8 mouse cellular contexts compared by ENCODE assay signal in the genomic region with DNA sequence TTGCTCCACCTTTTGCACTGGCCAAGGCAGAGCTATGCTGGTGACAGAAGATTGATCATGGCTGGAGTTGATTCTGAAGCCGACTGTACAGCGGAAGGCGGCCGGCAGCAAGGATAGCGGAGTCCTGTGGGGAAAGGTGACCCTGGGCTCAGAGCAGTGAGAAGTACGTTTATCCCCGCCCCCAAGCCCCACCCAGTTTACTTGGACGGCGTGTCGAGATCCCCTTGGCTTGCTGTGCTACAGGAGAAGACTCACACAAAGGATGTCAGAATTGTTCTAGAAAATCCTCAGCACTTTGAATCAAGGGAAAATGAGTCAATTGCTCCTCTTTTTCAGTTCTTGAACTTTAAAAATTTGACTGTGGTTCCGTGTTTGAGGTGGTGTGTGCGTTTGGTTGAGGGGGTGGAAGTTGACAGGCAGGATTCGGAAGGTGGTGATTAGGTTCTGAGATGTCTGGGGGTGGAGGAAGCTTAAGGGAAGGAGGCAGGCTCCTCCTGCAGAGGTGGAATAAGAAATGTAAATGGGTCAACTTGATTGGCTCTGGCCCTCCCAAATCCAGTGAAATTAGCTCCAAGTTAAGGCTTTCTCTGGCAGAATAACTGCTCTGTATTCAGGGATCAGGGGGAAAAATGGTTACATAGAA.
DNase-seq lines count a peak whose midpoint lies in the region; ATAC-seq and TF ChIP-seq lines count a peak whose summit lies in the region.

No protein-coding gene starts in this region.

- no peaks in the 10 kb centered on the region for H3K36me3 ChIP-seq in erythroblast, embryonic 14.5 days (ENCODE audit: control insufficient read depth)
- H3K36me3 ChIP-seq in hindbrain, embryonic 12.5 days, result no peaks in the 10 kb centered on the region
- H3K36me3 ChIP-seq in liver, postnatal 0 days (replicated peaks; ENCODE audit: insufficient read depth, low read length), result no peaks in the 10 kb centered on the region

- no peak for TF ChIP-seq POLR2A in bone marrow, adult 2 months (IDR thresholded peaks at IDR 0.05; ENCODE audit: borderline replicate concordance, control insufficient read depth, low read depth, low read length)
- TF ChIP-seq POLR2A in olfactory bulb, adult 2 months (IDR thresholded peaks at IDR 0.05; ENCODE audit: insufficient read depth, low read depth, low read length), result no peak

- H3K9me3 ChIP-seq in erythroblast, embryonic 14.5 days (ENCODE audit: control insufficient read depth, low read length), result no peaks in the 10 kb centered on the region
- H3K9me3 ChIP-seq in hindbrain, embryonic 12.5 days (replicated peaks), result no peaks in the 10 kb centered on the region
- H3K9me3 ChIP-seq in liver, postnatal 0 days (ENCODE audit: low read length), result no peaks in the 10 kb centered on the region

- ATAC-seq in erythroblast, adult 5-6 weeks (replicated peaks; ENCODE audit: low FRiP score, poor library complexity, severe bottlenecking), result no peak
- ATAC-seq in hindbrain, embryonic 12.5 days (ENCODE audit: low FRiP score), result no peak
- no peak for ATAC-seq in liver, postnatal 0 days

- TF ChIP-seq CTCF in bone marrow, adult 2 months (IDR thresholded peaks at IDR 0.05; ENCODE audit: control insufficient read depth, insufficient read depth, low read length), result no peak
- no peak for TF ChIP-seq CTCF in liver, postnatal 0 days (IDR thresholded peaks at IDR 0.05; ENCODE audit: low read depth)
- TF ChIP-seq CTCF in olfactory bulb, adult 2 months (IDR thresholded peaks at IDR 0.05; ENCODE audit: insufficient read depth, low read depth, low read length), result no peak

- H3K9ac ChIP-seq in hindbrain, embryonic 12.5 days, result no peak overlapping the region
- peak overlapping the region; percentile 47 for H3K9ac ChIP-seq in liver, postnatal 0 days (replicated peaks)

- peak overlapping the region; percentile 46 for H3K4me2 ChIP-seq in hindbrain, embryonic 12.5 days (replicated peaks)
- H3K4me2 ChIP-seq in liver, postnatal 0 days (ENCODE audit: low read depth, low read length), result peak overlapping the region; percentile 65

- peak; percentile 65 for DNase-seq in liver, postnatal 0 days
- no peak for DNase-seq in layer of hippocampus, postnatal 36 days
- no peak for DNase-seq in urinary bladder, postnatal 25 days (ENCODE audit: low spot score)

- peaks cover 2% of the 10 kb centered on the region for H3K4me1 ChIP-seq in erythroblast, embryonic 14.5 days (ENCODE audit: control insufficient read depth)
- peaks cover 13% of the 10 kb centered on the region for H3K4me1 ChIP-seq in bone marrow, adult 2 months (ENCODE audit: control insufficient read depth, insufficient read depth, low read length)
- H3K4me1 ChIP-seq in hindbrain, embryonic 12.5 days, result peaks cover 22% of the 10 kb centered on the region
- peaks cover 33% of the 10 kb centered on the region for H3K4me1 ChIP-seq in liver, postnatal 0 days (ENCODE audit: insufficient read depth)
- H3K4me1 ChIP-seq in olfactory bulb, adult 2 months (ENCODE audit: control insufficient read depth, insufficient read depth, low read length), result peaks cover 26% of the 10 kb centered on the region

- WGBS in bone marrow, adult 2 months, result 2% methylated on average over 13 of the region's 13 CpGs
- 1% methylated on average over 13 of the region's 13 CpGs for WGBS in hindbrain, embryonic 12.5 days
- 3% methylated on average over 13 of the region's 13 CpGs for WGBS in liver, postnatal 0 days (ENCODE audit: insufficient replicate concordance)
- WGBS in olfactory bulb, adult 2 months, result 12% methylated on average over 13 of the region's 13 CpGs

- TF ChIP-seq EP300 in liver, postnatal 0 days (IDR thresholded peaks at IDR 0.05; ENCODE audit: low read depth), result no peak

- peak overlapping the region; percentile 18 for H3K4me3 ChIP-seq in erythroblast, embryonic 14.5 days (replicated peaks)
- peak overlapping the region; percentile 69 for H3K4me3 ChIP-seq in bone marrow, adult 2 months (replicated peaks; ENCODE audit: control insufficient read depth, low read depth, low read length)
- peak overlapping the region; percentile 10; the same call in 1 of the 2 replicates for H3K4me3 ChIP-seq in hindbrain, embryonic 12.5 days
- peak overlapping the region; percentile 43 for H3K4me3 ChIP-seq in liver, postnatal 0 days (ENCODE audit: low read depth, low read length)
- no peak overlapping the region for H3K4me3 ChIP-seq in olfactory bulb, adult 2 months (ENCODE audit: insufficient read depth, low read depth, low read length)

- H3K27me3 ChIP-seq in erythroblast, embryonic 14.5 days (ENCODE audit: control insufficient read depth), result no peaks in the 10 kb centered on the region
- peaks cover 5% of the 10 kb centered on the region; the same call in 1 of the 2 replicates for H3K27me3 ChIP-seq in hindbrain, embryonic 12.5 days
- no peaks in the 10 kb centered on the region for H3K27me3 ChIP-seq in liver, postnatal 0 days (ENCODE audit: insufficient read depth, low read length)

- peak overlapping the region; percentile 73; the same call in 1 of the 2 replicates for H3K27ac ChIP-seq in bone marrow, adult 2 months (ENCODE audit: control insufficient read depth, insufficient read depth, low read depth, low read length, poor library complexity)
- no peak overlapping the region for H3K27ac ChIP-seq in hindbrain, embryonic 12.5 days
- H3K27ac ChIP-seq in liver, postnatal 0 days (ENCODE audit: low read depth), result peak overlapping the region; percentile 55
- peak overlapping the region; percentile 89 for H3K27ac ChIP-seq in olfactory bulb, adult 2 months (ENCODE audit: insufficient read depth, low read depth, low read length)
